Mouse (Mus musculus) retina, embryonic 14.5 days (tissue): Measurements from ENCODE around the gene Ebpl.

Experiments
- DNase-seq: peaks from one replicate; pipeline ENCODE4 v3.0.0-alpha.2; 2015; ENCODE audit warnings: low spot score

Ebpl gene

GRCm38 (mm10) chr14:61327618-61328450 lies 32.4 kb downstream of the Ebpl start:
- peak; percentile 78 for DNase-seq

DNA sequence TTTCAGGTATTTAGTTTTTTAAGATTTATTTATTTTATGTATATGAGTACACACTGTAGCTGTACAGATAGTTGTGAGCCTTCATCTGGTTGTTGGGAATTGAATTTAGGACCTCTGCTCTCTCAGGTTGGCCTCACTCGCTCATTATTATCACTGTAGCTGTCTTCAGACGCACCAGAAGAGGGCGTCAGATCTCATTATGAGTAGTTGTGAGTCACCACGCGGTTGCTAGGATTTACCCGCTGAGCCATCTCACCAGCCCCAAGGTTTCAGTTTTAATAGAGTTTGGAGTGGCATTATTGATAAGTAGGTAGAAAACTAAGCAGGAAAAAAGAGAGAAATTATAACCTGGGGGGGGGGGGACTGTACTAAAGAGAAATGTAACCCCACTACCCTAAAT lies 33.2 kb downstream of the Ebpl start:
- peak; percentile 16 for DNase-seq

DNA sequence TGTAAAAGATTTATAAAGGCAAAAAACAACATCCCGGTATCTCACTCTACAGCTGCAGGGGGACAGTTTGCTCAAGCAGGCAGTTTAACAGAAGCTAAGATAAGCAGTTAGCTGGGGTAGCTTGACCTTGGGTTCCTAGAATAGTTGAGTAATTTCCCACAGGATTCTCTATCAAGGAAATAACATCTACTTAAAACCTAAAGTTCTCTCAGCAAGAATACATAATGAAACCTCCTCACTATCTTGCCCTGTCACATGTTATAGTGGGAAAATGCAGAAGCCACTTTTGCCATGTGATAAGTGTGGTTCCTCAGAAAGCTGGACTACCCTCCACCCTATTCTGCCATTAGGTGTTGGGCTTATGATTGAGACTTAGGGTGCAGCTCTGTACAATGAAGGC lies 37.5 kb downstream of the Ebpl start:
- no peak for DNase-seq

- no peak for DNase-seq
Measured at GRCm38 (mm10) chr14:61321200-61321599, 39.0 kb downstream of the Ebpl start.

GRCm38 (mm10) chr14:61320765-61321164 lies 39.5 kb downstream of the Ebpl start:
- no peak for DNase-seq

GRCm38 (mm10) chr14:61316861-61317260 lies 43.4 kb downstream of the Ebpl start:
- DNase-seq = peak; percentile 71

- DNase-seq = no peak
Measured at GRCm38 (mm10) chr14:61310963-61311362, 49.3 kb downstream of the Ebpl start.

GRCm38 (mm10) chr14:61310036-61310772 lies 50.0 kb downstream of the Ebpl start:
- no peak for DNase-seq

GRCm38 (mm10) chr14:61309593-61309992 lies 50.6 kb downstream of the Ebpl start, which contains the start of gene Arl11:
TSS of gene Arl11 (plus strand) at chr14:61309753.
- no peak for DNase-seq

- DNase-seq = no peak
Measured at GRCm38 (mm10) chr14:61303969-61304609, 56.1 kb downstream of the Ebpl start.

DNA sequence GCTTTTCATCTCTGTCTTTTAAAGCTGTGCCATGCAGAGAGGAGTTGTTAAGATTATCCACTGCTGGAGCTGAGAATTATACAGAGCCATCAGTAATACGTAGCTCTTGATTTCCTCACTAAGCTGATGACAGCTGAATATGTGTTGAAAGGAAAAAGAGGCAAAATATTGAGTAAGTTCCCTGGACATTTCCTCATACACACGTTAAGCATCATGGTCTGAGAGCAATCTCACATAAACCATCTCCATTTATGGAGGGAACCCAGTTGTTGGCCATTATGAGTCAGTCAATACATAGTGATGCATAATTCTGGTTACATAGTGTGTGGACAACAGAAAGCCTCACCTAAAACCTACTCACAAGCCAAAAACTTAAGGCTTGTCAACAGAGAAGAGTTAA lies 57.8 kb downstream of the Ebpl start:
- DNase-seq = no peak

GRCm38 (mm10) chr14:61301323-61301722 lies 58.9 kb downstream of the Ebpl start:
- DNase-seq = no peak

- no peak for DNase-seq
Measured at GRCm38 (mm10) chr14:61299810-61300209, 60.4 kb downstream of the Ebpl start.

DNA sequence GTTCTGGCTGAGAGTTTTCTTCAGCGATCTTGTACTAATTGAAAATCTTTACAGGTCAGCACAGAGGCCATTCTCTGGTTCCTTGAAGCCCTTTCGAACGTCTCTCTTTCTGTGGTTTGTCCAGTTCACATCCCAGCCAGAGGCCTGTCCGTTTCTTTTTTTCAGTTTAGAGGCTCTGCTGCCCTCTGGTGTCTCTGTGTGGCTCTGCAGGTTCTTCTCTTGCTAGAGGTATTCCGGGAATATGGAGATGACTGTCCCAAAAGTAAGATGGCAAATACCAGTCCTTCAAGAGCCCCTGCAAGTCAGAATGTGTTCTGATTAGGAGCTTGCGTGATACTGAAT lies 65.5 kb downstream of the Ebpl start:
- peak; percentile 74 for DNase-seq

GRCm38 (mm10) chr14:61293884-61294737 lies 66.1 kb downstream of the Ebpl start:
- peak; percentile 75 for DNase-seq

GRCm38 (mm10) chr14:61290664-61291063 lies 69.6 kb downstream of the Ebpl start:
- DNase-seq = no peak

- no peak for DNase-seq
Measured at GRCm38 (mm10) chr14:61288606-61289286, 71.5 kb downstream of the Ebpl start.
